Mouse (Mus musculus) embryonic facial prominence, embryonic 13.5 days (tissue): ENCODE measurements around the gene Gm5072. TPM values are rescaled to one million over a fixed set of nuclear protein-coding genes. Genes with fewer than 3 reads are reported as not detected.
"Not testable (repeated sequence)": the region's sequence is repeated elsewhere in the genome, so short reads cannot be mapped to it uniquely, and the experiment has no call there.

Source experiments
- ATAC-seq: fragments of 200-750 bp; cut with Nextera tagmentation; 2 replicates; pipeline ENCODE4 v1.8.0; 2017; ENCODE audit warnings: low read depth; ENCODE audit not compliant: insufficient number of reproducible peaks, insufficient read depth, low FRiP score, low TSS enrichment
- H3K27ac ChIP-seq: fragments of 300-500 bp; sonication (generic); 2 replicates; pipeline ENCODE4 v1.5.1; 2015; ENCODE audit warnings: moderate library complexity, mild to moderate bottlenecking, inconsistent platforms
- H3K27me3 ChIP-seq: fragments of 300-500 bp; sonication (generic); 2 replicates; pipeline ENCODE4 v1.6.1; 2015; ENCODE audit warnings: mild to moderate bottlenecking, inconsistent platforms
- H3K36me3 ChIP-seq: fragments of 300-500 bp; sonication (generic); 2 replicates; pipeline ENCODE4 v1.6.1; 2015; ENCODE audit warnings: mild to moderate bottlenecking, inconsistent platforms
- H3K4me1 ChIP-seq: fragments of 300-500 bp; sonication (generic); 2 replicates; pipeline ENCODE4 v1.6.1; 2015; ENCODE audit warnings: inconsistent platforms
- H3K4me2 ChIP-seq: fragments of 300-500 bp; sonication (generic); 2 replicates; pipeline ENCODE4 v1.6.1; 2015; ENCODE audit warnings: moderate library complexity, mild to moderate bottlenecking, inconsistent platforms
- H3K4me3 ChIP-seq: fragments of 300-500 bp; sonication (generic); 2 replicates; pipeline ENCODE4 v1.5.1; 2015; ENCODE audit warnings: mild to moderate bottlenecking, inconsistent platforms
- H3K9ac ChIP-seq: fragments of 300-500 bp; sonication (generic); 2 replicates; pipeline ENCODE4 v1.6.1; 2015; ENCODE audit warnings: mild to moderate bottlenecking, inconsistent platforms
- H3K9me3 ChIP-seq: fragments of 300-500 bp; sonication (generic); 2 replicates; pipeline ENCODE4 v1.6.1; 2016; ENCODE audit warnings: inconsistent platforms
- WGBS: fragments of 180-500 bp; shearing (Covaris S2); methylation state at CpG from one replicate; pipeline ENCODE4 v1.1.7; 2015; ENCODE audit warnings: mixed read lengths; 5-methylcytosine and 5-hydroxymethylcytosine counted together
- polyA plus RNA-seq: library from polyadenylated mRNA; unstranded; fragments of >200 nt; fragmentation: Nextera tagmentation; extraction: Ambion mirVana; gene quantifications from 2 replicates; pipeline ENCODE4 v1.2.1, GENCODE M21; 2015

Gene Gm5072
- not detected in 2 replicates for polyA plus RNA-seq

GRCm38 (mm10) chrX:91392200-91392599, at the start of gene Gm5072:
Gene Gm5072, plus strand, starts transcription at chrX:91392500.
- H3K4me1 ChIP-seq, H3K36me3 ChIP-seq, H3K9me3 ChIP-seq, H3K4me2 ChIP-seq, H3K27ac ChIP-seq, ATAC-seq, H3K9ac ChIP-seq, H3K27me3 ChIP-seq, H3K4me3 ChIP-seq: not testable (repeated sequence)
- no CpG with 5 or more reads among the region's 5 CpGs for WGBS

Other genes with a start within 250 kb of the Gm5072 start
- gene Mageb2, start 60.8 kb upstream of the Gm5072 start, polyA plus RNA-seq, result not detected in 2 replicates
- gene Gm8914, start 87.6 kb downstream of the Gm5072 start, polyA plus RNA-seq, result not detected in 2 replicates
- gene 1700084M14Rik, start 183.4 kb downstream of the Gm5072 start, polyA plus RNA-seq, result not detected in 2 replicates
- gene Gm14781, start 239.7 kb downstream of the Gm5072 start, polyA plus RNA-seq, result not detected in 2 replicates